ENCODE assay signal across 8 mouse cellular contexts in genomic region chr13:29780713-29781112, GRCm38 (mm10).
DNase-seq lines count a peak whose midpoint lies in the region; ATAC-seq lines count a peak whose summit lies in the region.
"Had no signal": no experiment of that assay in that cellular context is flagged by ENCODE, and none has a peak within 500 bp of the region (broad histone marks: within the 10 kb centered on the region; RNA-seq: fewer than 3 reads in every experiment).

No protein-coding gene starts in this region.

- ATAC-seq in intestine, embryonic 14.5 days (replicated peaks; ENCODE audit: low FRiP score, low TSS enrichment, low read depth), result peak; percentile 63; the same call in 1 of the 2 replicates
- no peak for ATAC-seq in hindbrain, embryonic 11.5 days (ENCODE audit: low FRiP score)
- no peak for ATAC-seq in liver, embryonic 11.5 days (replicated peaks; ENCODE audit: low FRiP score)

- peaks cover 24% of the 10 kb centered on the region for H3K4me1 ChIP-seq in intestine, embryonic 14.5 days (replicated peaks; ENCODE audit: control insufficient read depth, insufficient read depth, low read length)
- H3K4me1 ChIP-seq in hindbrain, embryonic 11.5 days (replicated peaks; ENCODE audit: control insufficient read depth, insufficient read depth, low read length), result no peaks in the 10 kb centered on the region
- no peaks in the 10 kb centered on the region for H3K4me1 ChIP-seq in liver, embryonic 11.5 days (replicated peaks; ENCODE audit: control insufficient read depth, insufficient read depth, low read length)

- peak; percentile 25 for DNase-seq in CD4-positive, CD25-positive, alpha-beta regulatory T cell, adult 2 months (ENCODE audit: low read depth, low spot score)
- peak; percentile 9 for DNase-seq in adipocyte (ENCODE audit: low spot score)
- DNase-seq in intestine, embryonic 14.5 days (ENCODE audit: low spot score), result no peak
- peak; percentile 60 for DNase-seq in lung, postnatal 14 days
- DNase-seq in hindbrain, embryonic 11.5 days (ENCODE audit: low spot score), result no peak
- no peak for DNase-seq in liver, embryonic 11.5 days (ENCODE audit: low spot score)
- no peak for DNase-seq in yolk sac, embryonic 10.5 days (ENCODE audit: low spot score)

- no peak overlapping the region for H3K4me3 ChIP-seq in intestine, embryonic 14.5 days (ENCODE audit: low read depth, low read length)
- no peak overlapping the region for H3K4me3 ChIP-seq in hindbrain, embryonic 11.5 days (ENCODE audit: low read depth, low read length)
- no peak overlapping the region for H3K4me3 ChIP-seq in liver, embryonic 11.5 days (ENCODE audit: low read depth, low read length)
- H3K4me3 ChIP-seq: neural tube, embryonic 12.5 days had no signal

- H3K9me3 ChIP-seq in intestine, embryonic 14.5 days (ENCODE audit: control insufficient read depth, low read length), result no peaks in the 10 kb centered on the region
- H3K9me3 ChIP-seq in hindbrain, embryonic 11.5 days (ENCODE audit: control insufficient read depth, low read length), result no peaks in the 10 kb centered on the region
- no peaks in the 10 kb centered on the region for H3K9me3 ChIP-seq in liver, embryonic 11.5 days (ENCODE audit: control insufficient read depth, low read length)
- H3K9me3 ChIP-seq: neural tube, embryonic 12.5 days had no signal

- H3K9ac ChIP-seq in intestine, embryonic 14.5 days (ENCODE audit: low read length), result no peak overlapping the region
- H3K9ac ChIP-seq in hindbrain, embryonic 11.5 days (ENCODE audit: low read depth, low read length), result no peak overlapping the region
- no peak overlapping the region for H3K9ac ChIP-seq in liver, embryonic 11.5 days (ENCODE audit: low read depth, low read length)
- H3K9ac ChIP-seq: neural tube, embryonic 12.5 days had no signal

- peak overlapping the region; percentile 18; the same call in 1 of the 2 replicates for H3K27ac ChIP-seq in intestine, embryonic 14.5 days (ENCODE audit: low read depth)
- H3K27ac ChIP-seq in hindbrain, embryonic 11.5 days (ENCODE audit: low read depth, low read length), result no peak overlapping the region
- no peak overlapping the region for H3K27ac ChIP-seq in liver, embryonic 11.5 days (ENCODE audit: low read depth, low read length)
- H3K27ac ChIP-seq: neural tube, embryonic 12.5 days had no signal

- WGBS in intestine, embryonic 14.5 days, result 33% methylated on average over 6 of the region's 6 CpGs
- 67% methylated on average over 6 of the region's 6 CpGs for WGBS in hindbrain, embryonic 11.5 days
- WGBS in liver, embryonic 11.5 days, result 73% methylated on average over 6 of the region's 6 CpGs

- no peak overlapping the region for H3K4me2 ChIP-seq in intestine, embryonic 14.5 days (ENCODE audit: low read length)
- no peak overlapping the region for H3K4me2 ChIP-seq in hindbrain, embryonic 11.5 days (replicated peaks; ENCODE audit: low read depth, low read length)
- H3K4me2 ChIP-seq in liver, embryonic 11.5 days, result no peak overlapping the region
- H3K4me2 ChIP-seq: neural tube, embryonic 12.5 days had no signal

- no peaks in the 10 kb centered on the region for H3K36me3 ChIP-seq in intestine, embryonic 14.5 days (ENCODE audit: control insufficient read depth, insufficient read depth, low read length)
- H3K36me3 ChIP-seq in hindbrain, embryonic 11.5 days (ENCODE audit: control insufficient read depth, insufficient read depth, low read length), result no peaks in the 10 kb centered on the region
- no peaks in the 10 kb centered on the region; the same call in 1 of the 2 replicates for H3K36me3 ChIP-seq in liver, embryonic 11.5 days (ENCODE audit: control insufficient read depth, insufficient read depth, low read length)
- H3K36me3 ChIP-seq: neural tube, embryonic 12.5 days had no signal

- H3K27me3 ChIP-seq in intestine, embryonic 14.5 days (replicated peaks; ENCODE audit: control insufficient read depth, insufficient read depth, low read length), result no peaks in the 10 kb centered on the region
- no peaks in the 10 kb centered on the region for H3K27me3 ChIP-seq in hindbrain, embryonic 11.5 days (ENCODE audit: control insufficient read depth, insufficient read depth, low read length)
- H3K27me3 ChIP-seq in liver, embryonic 11.5 days (replicated peaks; ENCODE audit: control insufficient read depth, insufficient read depth, low read length), result no peaks in the 10 kb centered on the region
- H3K27me3 ChIP-seq: neural tube, embryonic 12.5 days had no signal

Comparison
In these comparisons a context has a peak if more than half of its experiments do, and no peak if none do; other contexts are left out.
1. DNase-seq: peak in CD4-positive, CD25-positive, alpha-beta regulatory T cell, adult 2 months (single experiment), adipocyte (single experiment) and lung, postnatal 14 days (single experiment); none in intestine, embryonic 14.5 days (single experiment), hindbrain, embryonic 11.5 days (single experiment), liver, embryonic 11.5 days (single experiment) and yolk sac, embryonic 10.5 days (single experiment).